Mouse (Mus musculus) liver, embryonic 14.5 days (tissue): ENCODE results near the gene Gbp2b.

ENCODE experiments used
- CTCF ChIP-seq: IDR thresholded peaks from 2 replicates; pipeline ENCODE4 v1.5.1; 2016; ENCODE audit warnings: antibody characterized with exemption, low read depth, control low read depth
- EP300 ChIP-seq: IDR thresholded peaks from 2 replicates; pipeline ENCODE4 v1.6.1; 2016; ENCODE audit warnings: antibody characterized with exemption, low read depth

GRCm38 (mm10) chr3:142570738-142571137 is 23.9 kb upstream of the Gbp2b start:
- no peak for TF ChIP-seq EP300
- no peak for TF ChIP-seq CTCF
